Mouse (Mus musculus) megakaryocyte-erythroid progenitor cell, adult 5 weeks (primary cell): ENCODE data around the gene 1700069L16Rik. TPM values are rescaled to one million over a fixed set of nuclear protein-coding genes. Genes with fewer than 3 reads are reported as not detected.

Source experiments
- polyA plus RNA-seq: library from polyadenylated mRNA; stranded (reverse); fragments of >175 nt; gene quantifications from 2 replicates; pipeline ENCODE4 v1.2.3, GENCODE M21; 2012

The 1700069L16Rik gene
- not detected in 2 replicates for polyA plus RNA-seq

DNA sequence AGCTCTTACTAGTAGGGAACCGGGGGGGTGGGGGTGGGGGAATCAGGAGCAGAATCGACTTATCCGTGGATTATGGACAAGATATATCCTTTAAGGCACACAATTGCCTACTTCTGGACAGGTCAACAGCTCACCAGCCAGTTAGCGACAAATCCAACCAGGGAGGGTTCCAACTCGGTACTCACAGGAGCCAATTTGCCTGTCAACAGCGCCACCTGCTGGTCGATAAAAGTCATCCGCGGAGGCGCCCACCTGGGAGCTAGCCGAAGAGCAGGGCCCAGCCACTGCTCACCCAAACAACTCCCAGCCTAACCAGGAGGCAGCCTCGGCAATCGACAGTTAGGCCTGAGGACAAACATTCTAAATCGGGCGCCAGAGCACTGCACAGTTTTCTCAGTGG is at the start of gene 1700069L16Rik:
1700069L16Rik (minus strand) TSS at position 327 of the 400 bp plus-strand sequence.

DNA sequence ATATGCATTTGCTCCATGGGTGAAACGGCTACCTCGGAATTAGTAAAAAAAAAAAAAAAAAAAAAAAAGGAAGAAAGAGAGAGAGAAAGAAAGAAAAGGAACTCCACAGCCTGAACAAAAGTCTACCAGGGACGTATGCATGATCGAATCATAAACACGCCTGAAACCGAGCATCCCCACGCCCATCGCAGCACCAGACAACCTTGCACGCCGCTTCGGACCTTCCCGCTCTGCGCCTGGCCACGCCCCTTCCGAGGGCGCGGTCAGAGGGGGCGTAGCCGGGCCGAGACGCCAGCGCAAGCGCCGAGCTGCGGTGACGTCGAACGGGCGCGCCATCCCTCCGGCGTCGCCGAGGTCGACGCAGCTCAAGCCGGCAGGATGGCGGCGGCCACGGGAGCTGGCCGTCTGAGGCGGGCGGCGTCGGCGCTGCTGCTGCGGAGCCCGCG is 47.9 kb upstream of the 1700069L16Rik start, which contains the start of the genes Sart3 and Iscu:
Sart3 (minus strand) TSS at position 61 of the 446 bp plus-strand sequence.
Iscu (plus strand) TSS at position 299 of the 446 bp plus-strand sequence.

DNA sequence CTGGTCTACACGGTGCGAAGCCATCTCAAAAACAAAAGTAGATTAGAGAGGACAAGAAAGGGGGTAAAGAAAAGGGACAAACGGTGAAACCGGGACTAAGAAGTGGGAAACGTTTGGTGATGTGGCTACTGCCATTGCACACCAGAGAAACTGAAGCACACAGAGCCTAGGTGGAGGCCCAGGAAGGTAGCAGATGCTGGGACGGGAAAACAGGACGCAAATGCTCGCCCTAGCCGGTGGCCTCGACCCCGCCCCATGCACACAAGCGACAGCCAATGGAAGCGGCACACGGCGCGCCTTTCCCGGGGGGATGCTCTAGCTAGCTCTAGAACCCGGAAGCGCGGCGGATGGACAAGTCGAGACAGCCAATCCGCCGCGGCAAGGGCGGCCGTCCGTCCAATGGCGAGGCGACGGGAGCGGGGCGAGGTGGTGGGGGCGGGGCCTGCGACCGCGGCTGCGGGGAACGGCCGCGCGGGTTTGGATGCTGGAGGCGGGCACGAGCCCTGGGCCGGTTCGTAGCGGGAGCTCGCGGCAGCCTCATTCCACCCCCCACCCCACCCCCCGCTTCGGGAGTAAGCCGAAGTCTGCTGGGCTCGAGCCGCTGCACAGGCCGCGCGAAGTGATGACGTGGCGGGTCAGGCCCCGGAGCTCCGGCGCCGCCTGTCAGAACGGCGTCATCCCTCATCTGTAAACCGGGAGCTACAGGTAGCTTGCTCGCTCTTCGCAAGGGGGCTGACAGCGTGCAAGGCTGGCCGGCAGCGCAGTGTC is 11.0 kb upstream of the 1700069L16Rik start, which contains the start of gene Ficd:
Ficd (plus strand) TSS at position 459 of the 768 bp plus-strand sequence.

DNA sequence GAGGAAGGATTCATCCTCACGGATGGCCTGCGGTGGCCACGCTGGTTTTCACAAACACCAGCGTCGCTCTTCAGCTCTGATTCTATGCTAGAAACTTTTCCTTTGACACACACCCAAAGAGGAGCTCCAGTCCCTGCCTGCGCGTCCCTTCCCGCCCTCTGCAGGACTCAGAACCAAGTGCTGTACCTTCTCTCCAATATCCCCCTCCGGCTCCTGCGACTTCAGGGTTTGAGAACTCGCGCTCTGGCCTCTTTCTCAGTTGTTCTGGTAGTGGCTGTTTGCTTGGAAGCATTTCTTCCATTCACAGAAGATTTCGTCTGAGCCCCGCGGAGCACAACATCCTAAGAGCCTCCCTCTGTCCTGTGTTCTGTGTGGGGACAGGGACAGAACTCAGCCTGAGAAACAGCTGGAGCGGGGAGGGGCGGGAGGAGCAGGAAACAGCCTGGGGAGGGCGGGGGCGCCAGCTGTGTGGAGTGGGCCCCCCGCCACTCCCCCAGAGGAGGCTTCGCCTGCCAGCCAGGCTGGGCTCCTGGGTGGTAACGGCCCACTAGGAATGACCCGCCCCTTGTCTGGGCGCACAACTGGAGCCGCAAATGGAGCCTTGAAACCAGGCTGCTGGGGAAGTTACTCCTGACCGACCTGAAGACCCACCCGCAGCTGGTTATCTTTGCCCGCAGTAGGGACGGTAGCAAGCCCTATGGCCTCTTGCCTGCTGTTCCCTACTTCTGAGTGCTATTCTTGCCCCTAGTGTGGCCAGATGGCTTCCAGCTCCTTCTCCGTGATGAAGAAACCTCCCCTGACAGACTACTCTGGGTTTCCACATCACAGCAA is 74.3 kb downstream of the 1700069L16Rik start, which contains the start of gene Cmklr1:
Cmklr1 (minus strand) TSS at position 392 of the 831 bp plus-strand sequence.

Other genes starting within 250 kb of the 1700069L16Rik start
- gene Wscd2, start 234.4 kb downstream of the 1700069L16Rik start, polyA plus RNA-seq: 0.06 and 0.16 TPM in 2 replicates
- gene Cmklr1, start 74.3 kb downstream of the 1700069L16Rik start, polyA plus RNA-seq: 0.16 and 0.39 TPM in 2 replicates
- gene Ficd, start 11.0 kb upstream of the 1700069L16Rik start, polyA plus RNA-seq: 2.9 and 3.0 TPM in 2 replicates
- 32.5 and 52.4 TPM in 2 replicates for gene Sart3, start 47.7 kb upstream of the 1700069L16Rik start, polyA plus RNA-seq
- 69.6 and 75.8 TPM in 2 replicates for gene Iscu, start 48.0 kb upstream of the 1700069L16Rik start, polyA plus RNA-seq
- gene Tmem119, start 75.7 kb upstream of the 1700069L16Rik start, polyA plus RNA-seq: 6.4 and 11.3 TPM in 2 replicates
- gene Selplg, start 107.9 kb upstream of the 1700069L16Rik start, polyA plus RNA-seq: 613 and 855 TPM in 2 replicates
- 39.9 and 42.0 TPM in 2 replicates for gene Coro1c, start 184.0 kb upstream of the 1700069L16Rik start, polyA plus RNA-seq